Mouse (Mus musculus): ENCODE results near the gene Tcf15. TPM values are rescaled to one million over a fixed set of nuclear protein-coding genes. Genes with fewer than 3 reads are reported as not detected.

Tcf15 gene
- total RNA-seq, 2 experiments from 2014 or later = 4.3 to 4.7 TPM

Other genes starting within 250 kb of the Tcf15 start
- gene Angpt4, start 232.4 kb upstream of the Tcf15 start, total RNA-seq (2021) = under 1 TPM; 0.30 to 0.96 TPM
- gene Fam110a, start 163.3 kb upstream of the Tcf15 start, total RNA-seq (2021) = 1 to 10 TPM; 7.7 to 8.5 TPM
- gene Slc52a3, start 147.1 kb upstream of the Tcf15 start, total RNA-seq (2021) = 1 to 10 TPM; 2.6 TPM
- gene Scrt2, start 62.0 kb upstream of the Tcf15 start, total RNA-seq (2021) = 10 to 100 TPM; 21.1 to 23.1 TPM
- gene Srxn1, start 38.0 kb upstream of the Tcf15 start, total RNA-seq (2021) = 10 to 100 TPM; 67.2 to 75.2 TPM
- gene Csnk2a1, start 83.3 kb downstream of the Tcf15 start, total RNA-seq (2021) = 10 to 100 TPM; 93.6 to 98.6 TPM
- 10 to 100 TPM; 56.1 to 58.2 TPM for gene Tbc1d20, start 150.3 kb downstream of the Tcf15 start, total RNA-seq (2021)
- 100 to 1,000 TPM in 1 of 2 experiments, 10 to 100 TPM in 1; 96.3 to 110 TPM for gene Rbck1, start 189.1 kb downstream of the Tcf15 start, total RNA-seq (2021)
- gene Trib3, start 200.5 kb downstream of the Tcf15 start, total RNA-seq (2021) = under 1 TPM; 0.23 to 0.39 TPM
- gene Nrsn2, start 233.1 kb downstream of the Tcf15 start, total RNA-seq (2021) = 10 to 100 TPM; 60.6 to 76.6 TPM

Measured in layer of hippocampus, postnatal 25 days (tissue).